25 mouse cellular contexts compared by ENCODE assay signal in genomic region chr1:173342425-173342824, GRCm38 (mm10). TPM values are rescaled to one million over a fixed set of nuclear protein-coding genes. Genes with fewer than 3 reads are reported as not detected.
A peak's percentile ranks its signal among the peaks of the same experiment; 100 is the strongest.
DNase-seq lines count a peak whose midpoint lies in the region; ATAC-seq and TF ChIP-seq lines count a peak whose summit lies in the region.
"Had no signal": no experiment of that assay in that cellular context is flagged by ENCODE, and none has a peak within 500 bp of the region (broad histone marks: within the 10 kb centered on the region; RNA-seq: fewer than 3 reads in every experiment).

No protein-coding gene starts in this region.

- peaks cover 17% of the 10 kb centered on the region for H3K4me1 ChIP-seq in forebrain, embryonic 13.5 days
- peaks cover 8% of the 10 kb centered on the region; the same call in 1 of the 2 replicates for H3K4me1 ChIP-seq in forebrain, embryonic 12.5 days
- H3K4me1 ChIP-seq in hindbrain, embryonic 11.5 days (replicated peaks; ENCODE audit: control insufficient read depth, insufficient read depth, low read length): no peaks in the 10 kb centered on the region
- H3K4me1 ChIP-seq in midbrain, postnatal 0 days (ENCODE audit: insufficient read depth, low read length): no peaks in the 10 kb centered on the region
- H3K4me1 ChIP-seq: heart, embryonic 15.5 days had no signal

- no peaks in the 10 kb centered on the region for H3K27me3 ChIP-seq in forebrain, embryonic 13.5 days
- no peaks in the 10 kb centered on the region for H3K27me3 ChIP-seq in forebrain, embryonic 12.5 days
- no peaks in the 10 kb centered on the region for H3K27me3 ChIP-seq in hindbrain, embryonic 11.5 days (ENCODE audit: control insufficient read depth, insufficient read depth, low read length)
- H3K27me3 ChIP-seq in midbrain, postnatal 0 days (ENCODE audit: insufficient read depth, low read length): no peaks in the 10 kb centered on the region
- H3K27me3 ChIP-seq: embryonic facial prominence, embryonic 13.5 days; heart, embryonic 15.5 days; Patski had no signal

- no peak for TF ChIP-seq POLR2A in brain, embryonic 14.5 days (IDR thresholded peaks at IDR 0.05; ENCODE audit: borderline replicate concordance, extremely low read depth, insufficient read depth, insufficient read length, poor library complexity, severe bottlenecking)

- H3K36me3 ChIP-seq in forebrain, embryonic 13.5 days (ENCODE audit: poor library complexity, severe bottlenecking): peaks cover 68% of the 10 kb centered on the region
- peaks cover 18% of the 10 kb centered on the region for H3K36me3 ChIP-seq in forebrain, embryonic 12.5 days (replicated peaks)
- no peaks in the 10 kb centered on the region for H3K36me3 ChIP-seq in hindbrain, embryonic 11.5 days (ENCODE audit: control insufficient read depth, insufficient read depth, low read length)
- H3K36me3 ChIP-seq in midbrain, postnatal 0 days (ENCODE audit: insufficient read depth, low read length): peaks cover 62% of the 10 kb centered on the region
- H3K36me3 ChIP-seq: heart, embryonic 15.5 days; liver, embryonic 12.5 days had no signal

- 58% methylated on average over 1 of the region's 1 CpGs for WGBS in forebrain, embryonic 13.5 days
- WGBS in forebrain, embryonic 12.5 days: 78% methylated on average over 1 of the region's 1 CpGs
- WGBS in hindbrain, embryonic 11.5 days: 69% methylated on average over 1 of the region's 1 CpGs
- 29% methylated on average over 1 of the region's 1 CpGs for WGBS in midbrain, postnatal 0 days

- ATAC-seq in forebrain, embryonic 13.5 days: peak; percentile 31
- no peak for ATAC-seq in forebrain, embryonic 12.5 days (ENCODE audit: low FRiP score)
- peak; percentile 53; the same call in 1 of the 2 replicates for ATAC-seq in hindbrain, embryonic 11.5 days (ENCODE audit: low FRiP score)
- no peak for ATAC-seq in midbrain, postnatal 0 days (ENCODE audit: low FRiP score)
- ATAC-seq in erythroblast, adult 5-6 weeks (replicated peaks; ENCODE audit: low FRiP score, poor library complexity, severe bottlenecking): no peak
- ATAC-seq: CD4-positive, CD25-positive, alpha-beta regulatory T cell, adult 4 months; intestine, embryonic 16.5 days; liver, embryonic 12.5 days; Patski had no signal

- H3K27ac ChIP-seq in forebrain, embryonic 13.5 days: no peak overlapping the region; the same call in 1 of the 2 replicates
- H3K27ac ChIP-seq in forebrain, embryonic 12.5 days: no peak overlapping the region
- no peak overlapping the region for H3K27ac ChIP-seq in hindbrain, embryonic 11.5 days (ENCODE audit: low read depth, low read length)
- H3K27ac ChIP-seq in midbrain, postnatal 0 days (ENCODE audit: low read depth, low read length): no peak overlapping the region
- H3K27ac ChIP-seq: embryonic facial prominence, embryonic 13.5 days; heart, adult 2 months; heart, embryonic 15.5 days; liver, embryonic 12.5 days; stomach, postnatal 0 days had no signal

- peak; percentile 72 for DNase-seq in brain, embryonic 14.5 days (ENCODE audit: low read depth)
- DNase-seq in hindbrain, embryonic 11.5 days (ENCODE audit: low spot score): no peak
- peak; percentile 44 for DNase-seq in midbrain, postnatal 0 days (ENCODE audit: low spot score)
- DNase-seq in left cerebral cortex, adult 9 months (ENCODE audit: low spot score in 2 of 2): no peak
- DNase-seq in thymus, adult 18-20 months: no peak
- DNase-seq: adrenal gland, adult 8-10 months; cerebellum, adult 11-12 months; cerebellum, postnatal 14 days; gastrocnemius, postnatal 25 days; heart, adult 2 months; kidney, postnatal 36 days; lung, embryonic 14.5 days; lung, postnatal 4 days had no signal

- H3K4me3 ChIP-seq in forebrain, embryonic 13.5 days: no peak overlapping the region
- H3K4me3 ChIP-seq in forebrain, embryonic 12.5 days (replicated peaks): no peak overlapping the region
- no peak overlapping the region for H3K4me3 ChIP-seq in hindbrain, embryonic 11.5 days (ENCODE audit: low read depth, low read length)
- H3K4me3 ChIP-seq in midbrain, postnatal 0 days (ENCODE audit: low read depth, low read length): no peak overlapping the region
- H3K4me3 ChIP-seq: embryonic facial prominence, embryonic 13.5 days; heart, adult 2 months; heart, embryonic 15.5 days; liver, embryonic 12.5 days had no signal

- H3K4me2 ChIP-seq in forebrain, embryonic 13.5 days: no peak overlapping the region
- no peak overlapping the region for H3K4me2 ChIP-seq in forebrain, embryonic 12.5 days
- no peak overlapping the region for H3K4me2 ChIP-seq in hindbrain, embryonic 11.5 days (replicated peaks; ENCODE audit: low read depth, low read length)
- H3K4me2 ChIP-seq in midbrain, postnatal 0 days (ENCODE audit: low read depth, low read length, poor library complexity, severe bottlenecking): no peak overlapping the region
- H3K4me2 ChIP-seq: embryonic facial prominence, embryonic 13.5 days; heart, embryonic 15.5 days; liver, embryonic 12.5 days; lung, embryonic 14.5 days had no signal

- H3K9ac ChIP-seq in forebrain, embryonic 13.5 days: no peak overlapping the region
- H3K9ac ChIP-seq in forebrain, embryonic 12.5 days: no peak overlapping the region
- no peak overlapping the region for H3K9ac ChIP-seq in hindbrain, embryonic 11.5 days (ENCODE audit: low read depth, low read length)
- H3K9ac ChIP-seq in midbrain, postnatal 0 days (replicated peaks; ENCODE audit: low read length, poor library complexity, severe bottlenecking): no peak overlapping the region
- H3K9ac ChIP-seq: embryonic facial prominence, embryonic 13.5 days; heart, embryonic 15.5 days; liver, embryonic 12.5 days; lung, embryonic 14.5 days had no signal

- no peak for TF ChIP-seq CTCF in brain, embryonic 14.5 days (IDR thresholded peaks at IDR 0.05; ENCODE audit: borderline replicate concordance, extremely low read depth, insufficient read depth, insufficient read length)
- TF ChIP-seq CTCF in midbrain, postnatal 0 days (IDR thresholded peaks at IDR 0.05): no peak

- H3K9me3 ChIP-seq in forebrain, embryonic 13.5 days (replicated peaks): no peaks in the 10 kb centered on the region
- no peaks in the 10 kb centered on the region for H3K9me3 ChIP-seq in forebrain, embryonic 12.5 days
- no peaks in the 10 kb centered on the region for H3K9me3 ChIP-seq in hindbrain, embryonic 11.5 days (ENCODE audit: control insufficient read depth, low read length)
- H3K9me3 ChIP-seq in midbrain, postnatal 0 days (ENCODE audit: low read length): no peaks in the 10 kb centered on the region
- H3K9me3 ChIP-seq: embryonic facial prominence, embryonic 13.5 days; heart, embryonic 15.5 days; liver, embryonic 12.5 days had no signal

RNA-seq across cellular contexts. Expression of gene Aim2, which starts 8.3 kb away (rescaled TPM):
- polyA plus RNA-seq in forebrain, embryonic 13.5 days (2015; fragmentation: Nextera tagmentation; extraction: Ambion mirVana): 7.3 and 7.6 TPM in 2 replicates
- 6.9 and 7.5 TPM in 2 replicates for polyA plus RNA-seq in forebrain, embryonic 12.5 days (2016; fragmentation: Nextera tagmentation; extraction: Ambion mirVana)
- polyA plus RNA-seq in brain, embryonic 14.5 days (2012; rRNA removed): 3.2 and 5.3 TPM in 2 replicates
- polyA plus RNA-seq in hindbrain, embryonic 11.5 days (2014; fragmentation: Nextera tagmentation; extraction: Ambion mirVana): 3.0 and 4.1 TPM in 2 replicates
- 0.66 and 2.8 TPM in 2 replicates for total RNA-seq in midbrain, postnatal 0 days (2014; rRNA removed)
- 0.89 and 1.0 TPM in 2 replicates for polyA plus RNA-seq in midbrain, postnatal 0 days (2015; fragmentation: Nextera tagmentation; extraction: Ambion mirVana)
- 20.5 and 27.7 TPM in 2 replicates for total RNA-seq in erythroblast, adult 5-6 weeks (2015; ENCODE audit: low replicate concordance)
- 45.9 and 55.4 TPM in 2 replicates for total RNA-seq in erythroblast, adult 5-6 weeks (2017; ENCODE audit: low replicate concordance)

RNA-seq across cellular contexts. Expression of gene Ackr1, which starts 8.9 kb away (rescaled TPM):
- polyA plus RNA-seq in forebrain, embryonic 13.5 days (2015; fragmentation: Nextera tagmentation; extraction: Ambion mirVana): 8.0 and 10.3 TPM in 2 replicates
- 4.4 and 5.1 TPM in 2 replicates for polyA plus RNA-seq in forebrain, embryonic 12.5 days (2016; fragmentation: Nextera tagmentation; extraction: Ambion mirVana)
- 87.4 and 106 TPM in 2 replicates for polyA plus RNA-seq in brain, embryonic 14.5 days (2012; rRNA removed)
- polyA plus RNA-seq in hindbrain, embryonic 11.5 days (2014; fragmentation: Nextera tagmentation; extraction: Ambion mirVana): 5.6 and 6.4 TPM in 2 replicates
- total RNA-seq in midbrain, postnatal 0 days (2014; rRNA removed): 38.0 and 52.3 TPM in 2 replicates
- polyA plus RNA-seq in midbrain, postnatal 0 days (2015; fragmentation: Nextera tagmentation; extraction: Ambion mirVana): 23.1 and 24.1 TPM in 2 replicates
- 67.1 and 89.7 TPM in 2 replicates for total RNA-seq in erythroblast, adult 5-6 weeks (2015; ENCODE audit: low replicate concordance)
- 43.2 and 60.3 TPM in 2 replicates for total RNA-seq in erythroblast, adult 5-6 weeks (2017; ENCODE audit: low replicate concordance)
- total RNA-seq: ES-E14; hematopoietic stem cell, adult 5-6 weeks had no signal
- polyA plus RNA-seq: CD4-positive, CD25-positive, alpha-beta regulatory T cell, adult 4 months; Patski had no signal

RNA-seq across cellular contexts. Expression of gene Cadm3, which starts 25.1 kb away (rescaled TPM):
- polyA plus RNA-seq in forebrain, embryonic 13.5 days (2015; fragmentation: Nextera tagmentation; extraction: Ambion mirVana): 17.5 and 20.1 TPM in 2 replicates
- polyA plus RNA-seq in forebrain, embryonic 12.5 days (2016; fragmentation: Nextera tagmentation; extraction: Ambion mirVana): 12.6 and 22.2 TPM in 2 replicates
- polyA plus RNA-seq in brain, embryonic 14.5 days (2012; rRNA removed): 282 and 393 TPM in 2 replicates
- 29.8 and 30.7 TPM in 2 replicates for polyA plus RNA-seq in hindbrain, embryonic 11.5 days (2014; fragmentation: Nextera tagmentation; extraction: Ambion mirVana)
- total RNA-seq in midbrain, postnatal 0 days (2014; rRNA removed): 547 and 554 TPM in 2 replicates
- 53.9 and 60.8 TPM in 2 replicates for polyA plus RNA-seq in midbrain, postnatal 0 days (2015; fragmentation: Nextera tagmentation; extraction: Ambion mirVana)
- total RNA-seq in erythroblast, adult 5-6 weeks (2015; ENCODE audit: low replicate concordance): 4.8 TPM in 1 of 2 replicates, not detected in the other
- 1.4 and 5.4 TPM in 2 replicates for total RNA-seq in erythroblast, adult 5-6 weeks (2017; ENCODE audit: low replicate concordance)
- polyA plus RNA-seq: CD4-positive, CD25-positive, alpha-beta regulatory T cell, adult 4 months; Patski had no signal

Comparison
In these comparisons a context has a peak if more than half of its experiments do, and no peak if none do; other contexts are left out.
1. ATAC-seq: peak in forebrain, embryonic 13.5 days (single experiment) and hindbrain, embryonic 11.5 days (single experiment); none in forebrain, embryonic 12.5 days (single experiment), midbrain, postnatal 0 days (single experiment) and erythroblast, adult 5-6 weeks (single experiment).
2. DNase-seq: peak in brain, embryonic 14.5 days (single experiment) and midbrain, postnatal 0 days (single experiment); none in hindbrain, embryonic 11.5 days (single experiment), left cerebral cortex, adult 9 months (0 of 2) and thymus, adult 18-20 months (0 of 2).